Mouse (Mus musculus) kidney, adult 2 months (tissue): ENCODE data around the gene Slc50a1. TPM values are rescaled to one million over a fixed set of nuclear protein-coding genes. Genes with fewer than 3 reads are reported as not detected.
A peak's percentile ranks its signal among the peaks of the same experiment; 100 is the strongest.

Experiments used
- DNase-seq: peaks from one replicate; pipeline ENCODE4 v3.0.0; 2021
- H3K27ac ChIP-seq: fragments of 200-500 bp; 2 replicates; pipeline ENCODE4 v1.5.1; 2012; ENCODE audit warnings: low read depth, low read length, control low read depth, inconsistent platforms; ENCODE audit not compliant: insufficient read depth
- H3K27me3 ChIP-seq: fragments of 200-500 bp; replicated peaks from 2 replicates; pipeline ENCODE4 v1.6.1; 2012; ENCODE audit warnings: mild to moderate bottlenecking, moderate library complexity, low read length, inconsistent platforms; ENCODE audit not compliant: control insufficient read depth, insufficient read depth
- H3K36me3 ChIP-seq: fragments of 200-500 bp; 2 replicates; pipeline ENCODE4 v1.6.1; 2012; ENCODE audit warnings: mild to moderate bottlenecking, moderate library complexity, low read length, inconsistent platforms; ENCODE audit not compliant: control insufficient read depth, insufficient read depth
- H3K4me1 ChIP-seq: fragments of 200-500 bp; 2 replicates; pipeline ENCODE4 v1.6.1; 2011; ENCODE audit warnings: low read length; ENCODE audit not compliant: control insufficient read depth, insufficient read depth
- H3K4me3 ChIP-seq: fragments of 200-500 bp; 2 replicates; pipeline ENCODE4 v1.5.1; 2011; ENCODE audit warnings: mild to moderate bottlenecking, low read depth, low read length, control low read depth; ENCODE audit not compliant: insufficient read depth
- CTCF ChIP-seq: fragments of 200-500 bp; conservative IDR thresholded peaks from 2 replicates; pipeline ENCODE4 v1.5.1; 2011; ENCODE audit warnings: low read depth, mild to moderate bottlenecking, control low read depth, low read length, moderate library complexity, mixed read lengths; ENCODE audit not compliant: insufficient read depth, insufficient read length
- POLR2A ChIP-seq: fragments of 200-500 bp; IDR thresholded peaks from one replicate; pipeline ENCODE4 v1.6.1; 2011; ENCODE audit warnings: low read depth, low read length, control low read depth
- WGBS: fragments of 180-500 bp; shearing (Covaris S2); methylation state at CpG from one replicate; pipeline ENCODE4 v1.1.7; 2018; 5-methylcytosine and 5-hydroxymethylcytosine counted together
- polyA plus RNA-seq: library from polyadenylated mRNA; depleted of rRNA; stranded (reverse); fragments of >200 nt; gene quantifications from 2 replicates; pipeline ENCODE4 v1.2.3, GENCODE M21; 2012

The Slc50a1 gene
- polyA plus RNA-seq, 1 experiment, result 110 TPM

DNA sequence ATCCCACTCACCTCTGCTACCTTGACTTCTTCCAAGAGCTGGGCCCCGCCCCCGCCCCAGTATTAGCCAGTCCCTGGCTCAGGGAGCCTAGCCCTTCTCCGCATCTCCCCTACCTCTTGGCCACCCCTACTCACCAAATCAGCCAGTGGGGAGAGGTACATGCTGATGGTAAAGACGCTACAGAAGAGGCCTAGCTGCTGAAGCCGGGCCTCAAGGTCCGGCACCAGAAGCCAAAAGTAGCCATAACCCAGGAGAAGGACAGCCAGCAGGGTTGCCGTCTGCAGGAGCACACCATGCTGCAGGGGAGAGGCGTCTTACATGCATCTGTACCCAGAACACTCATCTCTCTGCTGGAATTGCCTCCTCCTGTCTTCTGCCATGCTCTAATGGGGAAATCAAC lies 1.5 kb downstream of the Slc50a1 start:
- 83% methylated on average over 8 of the region's 8 CpGs for WGBS
- no peak overlapping the region for H3K27ac ChIP-seq

DNA sequence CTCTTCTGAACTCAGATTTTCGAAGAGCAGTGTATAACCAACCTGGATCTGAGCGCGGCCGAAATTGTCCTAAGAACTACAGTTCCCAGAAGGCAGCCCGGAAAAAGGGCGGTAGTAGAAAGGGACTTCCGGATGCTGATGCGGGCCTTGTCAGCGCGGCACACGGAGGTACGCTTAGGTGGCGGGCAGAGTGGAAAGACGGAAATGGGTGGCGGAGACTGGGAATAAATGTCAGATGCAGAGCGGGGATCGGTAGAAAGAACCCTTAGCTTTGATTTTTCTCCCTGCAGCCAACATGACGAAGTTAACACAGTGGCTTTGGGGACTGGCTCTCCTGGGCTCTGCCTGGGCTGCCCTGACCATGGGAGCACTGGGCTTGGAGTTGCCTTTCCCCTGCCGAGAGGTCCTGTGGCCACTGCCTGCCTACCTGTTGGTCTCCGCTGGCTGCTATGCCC lies 3.9 kb downstream of the Slc50a1 start:
- WGBS, result under 1% methylated on average over 20 of the region's 20 CpGs
- peak overlapping the region; percentile 37 for H3K27ac ChIP-seq
- DNase-seq, result peak; percentile 90

More for the DNA sequence above, 1.5 kb downstream of the Slc50a1 start:
- Histone ChIP-seq H3K4me3 (no peak overlapping the region), H3K27me3 (no peaks in the 10 kb centered on the region), H3K36me3 (peaks cover 5% of the 10 kb centered on the region; the same call in 1 of the 2 replicates), H3K4me1 (peaks cover 22% of the 10 kb centered on the region; the same call in 1 of the 2 replicates)
- no peak for DNase-seq
- TF ChIP-seq POLR2A (no peak), CTCF (no peak)

DNA sequence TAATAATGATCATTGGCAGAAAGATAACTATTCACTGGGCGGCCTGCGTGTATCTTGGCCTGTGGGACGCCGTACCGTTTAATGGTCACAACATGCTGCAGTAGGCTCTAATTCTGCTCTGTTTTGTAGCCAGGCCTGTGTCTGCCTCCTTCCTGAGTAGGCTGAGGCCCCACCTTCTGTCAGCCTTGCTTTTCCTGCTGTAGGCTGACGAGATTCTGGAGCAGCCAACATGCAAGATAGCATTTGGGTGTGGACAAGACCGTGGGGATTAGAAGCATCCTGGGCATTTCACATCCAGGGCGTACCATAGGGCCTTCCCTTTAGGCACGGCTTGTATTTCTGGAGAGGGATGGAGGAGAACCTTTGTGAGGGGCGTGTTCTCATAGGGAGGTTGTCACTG lies 8.0 kb downstream of the Slc50a1 start:
- Histone ChIP-seq H3K27ac (peak overlapping the region; percentile 53), H3K27me3 (no peaks in the 10 kb centered on the region), H3K4me3 (no peak overlapping the region), H3K4me1 (peaks cover 5% of the 10 kb centered on the region; the same call in 1 of the 2 replicates), H3K36me3 (no peaks in the 10 kb centered on the region)
- TF ChIP-seq CTCF (no peak), POLR2A (no peak)
- peak; percentile 72 for DNase-seq
- WGBS, result 73% methylated on average over 10 of the region's 10 CpGs

More for the DNA sequence above, 3.9 kb downstream of the Slc50a1 start:
- Histone ChIP-seq H3K27me3 (no peaks in the 10 kb centered on the region), H3K4me3 (peak overlapping the region; percentile 71), H3K4me1 (peaks cover 22% of the 10 kb centered on the region; the same call in 1 of the 2 replicates), H3K36me3 (no peaks in the 10 kb centered on the region)
- TF ChIP-seq CTCF (no peak), POLR2A (peak; percentile 31)

DNA sequence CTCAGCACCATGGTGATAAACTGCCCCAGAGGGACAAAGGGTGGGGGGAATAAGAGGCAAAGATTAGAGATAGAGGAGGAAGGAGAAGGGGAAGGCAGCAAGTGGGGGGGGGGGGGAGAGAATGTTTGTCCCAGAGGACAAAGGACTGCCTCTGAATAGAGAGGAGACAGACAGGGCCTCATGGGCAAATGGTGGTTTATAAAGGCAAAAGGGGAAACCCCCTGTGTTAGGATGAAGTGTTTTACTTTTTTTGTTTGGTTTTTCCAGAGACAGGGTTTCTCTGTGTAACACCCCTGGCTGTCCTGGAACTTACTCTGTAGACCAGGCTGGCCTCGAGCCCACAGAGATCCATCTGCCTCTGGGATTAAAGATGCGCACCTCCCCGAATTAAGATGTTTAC lies 10.2 kb downstream of the Slc50a1 start:
- H3K36me3 ChIP-seq, result no peaks in the 10 kb centered on the region
- no peak overlapping the region for H3K4me3 ChIP-seq
- no peaks in the 10 kb centered on the region for H3K27me3 ChIP-seq
- 86% methylated on average over 3 of the region's 3 CpGs for WGBS
- DNase-seq, result no peak
- no peaks in the 10 kb centered on the region for H3K4me1 ChIP-seq
- H3K27ac ChIP-seq, result no peak overlapping the region
- TF ChIP-seq CTCF (no peak), POLR2A (no peak)

DNA sequence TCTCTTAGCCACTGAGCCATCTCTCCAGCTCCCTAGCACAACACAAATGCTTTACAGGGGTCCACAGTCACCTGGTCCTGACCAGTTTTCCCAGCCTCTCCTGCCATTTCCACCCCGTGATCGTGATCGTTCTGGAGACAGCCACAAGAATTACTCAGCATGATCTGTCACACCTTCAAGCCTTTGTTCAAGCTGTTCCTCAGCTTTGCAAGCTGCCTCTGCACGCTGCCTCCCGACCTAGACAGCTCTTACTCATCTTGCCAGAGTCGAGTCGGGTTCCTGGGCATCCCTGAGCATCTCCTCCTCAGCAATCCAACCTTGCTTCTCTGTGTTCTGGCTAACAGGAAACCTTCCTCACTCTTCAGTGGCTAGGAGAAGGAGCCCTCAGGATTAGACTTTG lies 11.3 kb downstream of the Slc50a1 start, which contains the start of gene Dpm3:
TSS of gene Dpm3 (plus strand) at position 283 of the 400 bp plus-strand sequence.
- 44% methylated on average over 7 of the region's 7 CpGs for WGBS
- TF ChIP-seq POLR2A, result no peak
- TF ChIP-seq CTCF, result no peak
- no peaks in the 10 kb centered on the region for H3K27me3 ChIP-seq

DNA sequence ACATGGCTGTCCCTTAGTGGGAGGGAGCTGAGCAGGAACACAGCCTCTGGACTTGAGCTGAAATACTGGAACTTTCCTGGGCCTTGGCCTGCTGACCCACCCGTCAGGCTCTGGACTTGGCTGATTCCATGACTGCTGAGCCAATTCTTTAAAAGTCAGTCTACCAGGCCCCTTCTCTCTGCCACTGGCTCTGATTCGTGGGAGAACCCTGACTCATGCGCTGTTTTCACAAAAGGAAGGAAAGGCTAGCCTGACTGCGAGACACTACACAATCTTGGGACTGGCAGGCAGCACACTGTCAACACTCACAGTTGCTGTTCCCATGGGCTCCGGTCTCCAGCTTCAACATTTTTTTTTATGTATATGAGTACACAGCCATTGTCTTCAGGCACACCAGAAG lies 14.2 kb downstream of the Slc50a1 start:
- no peak overlapping the region for H3K4me3 ChIP-seq
- H3K36me3 ChIP-seq, result no peaks in the 10 kb centered on the region
- TF ChIP-seq POLR2A, result no peak
- no peak for TF ChIP-seq CTCF
- DNase-seq, result no peak
- H3K27me3 ChIP-seq, result no peaks in the 10 kb centered on the region
- H3K27ac ChIP-seq, result 0 out of 2 replicates have a peak overlapping the region, but pooled peaks have one; percentile 49
- H3K4me1 ChIP-seq, result no peaks in the 10 kb centered on the region
- WGBS, result 74% methylated on average over 5 of the region's 5 CpGs

More for the DNA sequence above, 11.3 kb downstream of the Slc50a1 start, which contains the start of gene Dpm3:
- H3K36me3 ChIP-seq, result no peaks in the 10 kb centered on the region
- H3K4me3 ChIP-seq, result no peak within 1 kb of the TSS
- no peak within 1 kb of the TSS for H3K27ac ChIP-seq
- H3K4me1 ChIP-seq, result no peaks in the 10 kb centered on the region
- DNase-seq, result no peak

DNA sequence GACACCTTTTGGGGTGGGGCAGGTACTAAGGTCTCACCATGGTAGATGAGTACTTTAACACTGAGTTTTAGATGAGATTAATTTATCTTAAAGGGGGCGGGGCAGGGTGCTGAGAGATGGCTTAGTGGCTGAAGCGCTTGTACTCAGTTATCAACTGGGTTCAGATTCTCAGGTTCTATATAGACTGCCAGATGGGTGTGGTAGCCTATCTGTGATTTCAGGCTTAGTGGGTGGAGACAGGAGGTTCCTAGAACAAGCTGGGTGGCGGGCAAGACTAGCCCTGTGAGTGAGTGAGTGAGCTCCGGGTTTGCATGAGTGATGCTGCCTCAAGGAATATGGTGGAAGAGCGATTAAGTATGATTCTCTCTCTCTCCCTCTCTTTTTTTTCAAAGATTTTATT lies 15.4 kb downstream of the Slc50a1 start:
- H3K27ac ChIP-seq, result no peak overlapping the region
- no peaks in the 10 kb centered on the region for H3K36me3 ChIP-seq
- H3K4me1 ChIP-seq, result peaks cover 6% of the 10 kb centered on the region; the same call in 1 of the 2 replicates
- no peak for DNase-seq
- no peaks in the 10 kb centered on the region for H3K27me3 ChIP-seq
- 95% methylated on average over 5 of the region's 5 CpGs for WGBS
- H3K4me3 ChIP-seq, result no peak overlapping the region
- TF ChIP-seq CTCF, result no peak

DNA sequence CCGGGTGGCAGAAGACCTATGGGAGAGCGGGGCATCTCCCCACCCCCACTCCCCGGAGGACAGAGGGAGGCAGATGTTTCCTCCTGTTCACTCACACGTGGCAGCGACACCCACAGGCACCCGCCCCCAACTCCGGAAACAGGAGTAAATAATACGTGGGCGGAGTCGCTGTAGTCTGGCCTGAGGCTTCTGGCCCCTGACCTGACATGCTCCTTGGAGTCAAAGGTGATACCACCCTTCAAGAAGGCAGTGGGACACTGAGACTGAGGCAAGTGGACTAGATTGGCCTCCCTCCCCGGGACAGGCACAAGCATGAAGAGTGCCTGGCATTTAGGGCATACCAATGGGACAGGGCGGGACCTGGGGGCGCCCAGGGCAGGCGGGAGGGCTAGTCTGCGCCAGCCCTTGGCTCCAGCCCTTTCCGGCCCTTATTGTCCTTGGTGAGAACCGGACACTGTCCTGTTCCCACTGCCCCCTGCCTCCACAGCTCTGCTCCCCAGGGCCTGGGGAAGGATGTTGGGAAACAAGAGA lies 18.9 kb downstream of the Slc50a1 start:
- peak overlapping the region; percentile 81 for H3K27ac ChIP-seq
- no peaks in the 10 kb centered on the region for H3K36me3 ChIP-seq
- 11% methylated on average over 17 of the region's 17 CpGs for WGBS
- peak; percentile 90 for DNase-seq
- H3K4me1 ChIP-seq, result peaks cover 6% of the 10 kb centered on the region; the same call in 1 of the 2 replicates
- H3K4me3 ChIP-seq, result peak overlapping the region; percentile 17; the same call in 1 of the 2 replicates
- H3K27me3 ChIP-seq, result no peaks in the 10 kb centered on the region
- TF ChIP-seq POLR2A, result no peak
- TF ChIP-seq CTCF, result no peak
